Mouse (Mus musculus): ENCODE results near the gene Pxdc1. TPM values are rescaled to one million over a fixed set of nuclear protein-coding genes. Genes with fewer than 3 reads are reported as not detected.

Gene Pxdc1
- polyA plus RNA-seq (2012; rRNA removed; ENCODE audit: low replicate concordance) = 11.7 and 44.0 TPM in 2 replicates

DNA sequence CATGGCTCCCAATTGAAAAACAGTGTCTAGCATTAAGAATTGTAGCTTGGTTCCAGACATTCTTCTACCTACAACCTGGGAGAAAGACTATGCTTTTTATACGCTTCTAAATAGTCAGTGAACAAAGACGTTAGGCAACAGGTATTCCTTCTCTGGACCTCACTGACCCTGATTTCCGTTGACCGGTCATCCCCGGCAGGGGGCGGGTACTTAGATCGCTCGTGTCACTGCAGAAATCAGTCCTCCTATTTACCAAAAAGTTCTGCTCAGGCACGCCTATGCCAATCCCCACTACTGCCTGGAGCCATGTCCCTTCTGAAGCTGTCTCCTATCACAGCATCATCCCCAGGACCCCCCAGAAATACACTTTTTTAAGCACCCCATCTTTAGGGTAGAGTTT lies at the start of gene Pxdc1:
TSS of gene Pxdc1 (minus strand) at position 96 of the 400 bp plus-strand sequence.

Other genes with a start within 250 kb of the Pxdc1 start
- not detected in 2 replicates for gene Fam50b, start 81.4 kb upstream of the Pxdc1 start, polyA plus RNA-seq (2012; rRNA removed; ENCODE audit: low replicate concordance)
- gene Prpf4b, start 221.8 kb upstream of the Pxdc1 start, polyA plus RNA-seq (2012; rRNA removed; ENCODE audit: low replicate concordance) = 18.5 and 21.0 TPM in 2 replicates

All from subcutaneous adipose tissue, adult 2 months (tissue).